Mouse (Mus musculus) C2C12 (cell line): ENCODE measurements at regions not wholly inside any gene's neighbourhood (a gene's known extent, or its start where the extent isn't known, plus 50 kb on each side); places are given as distances from the start of the nearest gene placed in this dataset.

Source experiments
- CEBPB ChIP-seq: IDR thresholded peaks from one replicate; pipeline ENCODE4 v1.6.1; 2011; ENCODE audit warnings: low read depth, mild to moderate bottlenecking, control low read depth, moderate library complexity
- CTCF ChIP-seq: IDR thresholded peaks from one replicate; pipeline ENCODE4 v1.5.1; 2011; ENCODE audit not compliant: control insufficient read depth, insufficient read depth, insufficient read length
- FOSL1 ChIP-seq: IDR thresholded peaks from one replicate; pipeline ENCODE4 v1.8.0; 2011; ENCODE audit warnings: mild to moderate bottlenecking, low read length; ENCODE audit not compliant: poor library complexity, insufficient read depth, severe bottlenecking
- MAX ChIP-seq: IDR thresholded peaks from one replicate; pipeline ENCODE4 v1.6.1; 2011; ENCODE audit warnings: mild to moderate bottlenecking, control low read depth
- MYOD1 ChIP-seq: IDR thresholded peaks from one replicate; pipeline ENCODE4 v1.6.1; 2011; ENCODE audit warnings: low read depth; ENCODE audit not compliant: control insufficient read depth, insufficient read length
- MYOG ChIP-seq: IDR thresholded peaks from one replicate; pipeline ENCODE4 v1.6.1; 2011; ENCODE audit not compliant: control insufficient read depth, insufficient read length; ENCODE audit errors: extremely low read depth
- USF1 ChIP-seq: IDR thresholded peaks from one replicate; pipeline ENCODE4 v1.6.1; 2011; ENCODE audit warnings: low read depth, mild to moderate bottlenecking, control low read depth, moderate library complexity

GRCm38 (mm10) chr16:76510861-76511260 lies 137.2 kb upstream of the Nrip1 start:
- no peak for TF ChIP-seq CTCF
- TF ChIP-seq MAX: no peak
- TF ChIP-seq CEBPB: no peak
- TF ChIP-seq MYOD1: no peak
- TF ChIP-seq USF1: no peak
- no peak for TF ChIP-seq FOSL1
- TF ChIP-seq MYOG: no peak
